Mouse (Mus musculus): ENCODE data around the gene Mcoln2. TPM values are rescaled to one million over a fixed set of nuclear protein-coding genes. Genes with fewer than 3 reads are reported as not detected.

Gene Mcoln2
- polyA plus RNA-seq, 1 experiment from 2014 or later: 6.7 TPM

DNA sequence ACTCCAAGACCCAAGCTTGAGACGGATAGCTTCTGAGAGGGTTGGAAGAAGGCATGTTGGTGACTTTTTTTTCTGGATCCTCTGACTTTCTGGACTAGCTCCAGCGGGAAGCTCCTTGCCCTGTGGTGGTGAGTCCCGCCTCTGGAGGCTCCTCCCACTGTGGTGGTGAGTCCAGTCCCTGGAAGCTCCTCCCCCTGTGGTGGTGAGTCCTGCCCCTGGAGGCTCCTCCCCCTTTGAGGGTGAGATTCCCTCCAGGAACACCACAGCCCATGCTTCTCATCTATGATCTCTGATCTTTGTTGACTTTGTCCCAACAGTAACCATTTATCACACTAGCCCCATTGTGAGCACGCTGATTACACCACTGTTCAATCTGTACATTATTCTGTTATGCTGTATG lies 12.6 kb downstream of the Mcoln2 start:
- Histone ChIP-seq H3K27me3 (no peaks in the 10 kb centered on the region), H3K36me3 (peaks cover 4% of the 10 kb centered on the region; the same call in 1 of the 2 replicates), H3K9me3 (replicated peaks) (no peaks in the 10 kb centered on the region), H3K4me1 (replicated peaks) (no peaks in the 10 kb centered on the region), H3K4me3 (replicated peaks) (no peak overlapping the region), H3K9ac (no peak overlapping the region), H3K4me2 (no peak overlapping the region), H3K27ac (no peak overlapping the region)
- ATAC-seq (ENCODE audit: low read depth) (no peak), DNase-seq (no peak)
- 62% methylated on average over 4 of the region's 4 CpGs for WGBS (ENCODE audit: insufficient replicate concordance)

DNA sequence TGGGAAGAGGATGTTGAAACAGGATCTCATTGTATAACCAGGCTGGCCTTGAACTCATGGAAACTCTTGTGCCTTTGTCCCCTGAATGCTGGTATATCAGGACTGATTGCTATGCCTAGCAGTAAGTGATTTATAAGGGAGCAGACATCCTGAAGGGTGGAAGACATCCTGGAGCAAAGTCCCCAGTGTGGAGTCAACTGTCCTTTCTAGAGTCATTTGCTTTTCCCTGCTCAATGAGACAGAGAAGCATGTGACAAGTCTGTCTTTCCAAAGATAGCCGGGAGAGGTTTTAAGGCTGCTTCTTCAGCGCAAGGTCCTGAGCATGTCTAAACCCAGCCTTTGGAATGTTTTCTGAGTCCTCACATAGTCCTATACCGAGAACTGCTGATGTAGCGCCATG lies 19.7 kb downstream of the Mcoln2 start:
- no peaks in the 10 kb centered on the region for H3K27me3 ChIP-seq
- H3K9me3 ChIP-seq (replicated peaks): no peaks in the 10 kb centered on the region
- WGBS (ENCODE audit: insufficient replicate concordance): 76% methylated on average over 4 of the region's 4 CpGs

DNA sequence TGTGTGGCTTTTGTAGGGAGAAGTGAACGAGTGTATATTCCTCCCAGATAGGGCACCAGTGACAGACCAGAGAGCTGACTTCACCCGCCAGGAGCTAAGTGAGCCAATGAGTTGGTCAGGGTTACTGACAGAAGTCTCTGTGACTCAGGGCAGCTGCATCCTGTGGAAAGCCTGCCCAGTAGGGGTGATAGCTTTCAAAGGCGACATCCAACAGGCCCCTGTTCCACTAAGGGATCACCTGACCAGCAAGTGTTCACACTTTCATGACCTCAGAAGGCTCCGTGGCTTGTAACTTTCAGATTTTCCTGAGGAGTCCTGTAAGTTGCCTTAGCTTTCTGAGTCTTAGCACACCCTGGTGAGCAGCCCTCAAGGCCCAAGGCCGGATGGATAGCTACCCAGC lies 23.4 kb downstream of the Mcoln2 start:
- Histone ChIP-seq H3K4me1 (replicated peaks) (no peaks in the 10 kb centered on the region), H3K4me3 (replicated peaks) (no peak overlapping the region)
- WGBS (ENCODE audit: insufficient replicate concordance): 49% methylated on average over 5 of the region's 5 CpGs

More for the DNA sequence above, 19.7 kb downstream of the Mcoln2 start:
- no peak overlapping the region for H3K4me2 ChIP-seq
- DNase-seq (no peak), ATAC-seq (ENCODE audit: low read depth) (no peak)
- H3K27ac ChIP-seq: no peak overlapping the region
- H3K9ac ChIP-seq: no peak overlapping the region
- no peaks in the 10 kb centered on the region for H3K4me1 ChIP-seq (replicated peaks)
- H3K4me3 ChIP-seq (replicated peaks): no peak overlapping the region
- peaks cover 8% of the 10 kb centered on the region; the same call in 1 of the 2 replicates for H3K36me3 ChIP-seq

DNA sequence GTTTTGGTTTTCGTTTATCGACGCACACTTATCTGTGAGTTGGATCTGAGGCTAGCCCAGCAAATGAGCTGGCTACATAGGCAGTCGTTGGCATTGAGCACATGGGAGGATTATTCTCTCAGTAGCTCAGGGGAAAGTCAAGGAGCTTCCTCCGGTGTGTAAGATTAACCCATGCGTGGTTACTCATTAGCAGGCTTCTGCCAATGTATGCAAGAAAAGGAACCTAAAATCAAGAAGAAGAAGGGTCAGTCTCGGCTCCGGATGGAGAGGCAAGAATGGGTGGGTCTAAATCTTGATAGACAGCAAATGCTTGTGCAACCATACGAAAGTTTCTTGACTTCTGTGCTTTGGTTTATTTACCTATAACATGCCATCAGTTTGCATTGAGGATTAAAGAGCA lies 24.6 kb downstream of the Mcoln2 start:
- 76% methylated on average over 9 of the region's 9 CpGs for WGBS (ENCODE audit: insufficient replicate concordance)
- no peak overlapping the region for H3K4me3 ChIP-seq (replicated peaks)
- DNase-seq: no peak
- no peaks in the 10 kb centered on the region for H3K4me1 ChIP-seq (replicated peaks)
- no peak overlapping the region for H3K27ac ChIP-seq
- H3K4me2 ChIP-seq: no peak overlapping the region
- no peak for ATAC-seq (ENCODE audit: low read depth)
- no peaks in the 10 kb centered on the region for H3K9me3 ChIP-seq (replicated peaks)
- no peaks in the 10 kb centered on the region for H3K27me3 ChIP-seq
- H3K9ac ChIP-seq: no peak overlapping the region
- 0 out of 2 replicates have a peak, but pooled peaks cover 4% of the 10 kb centered on the region for H3K36me3 ChIP-seq

More for the DNA sequence above, 23.4 kb downstream of the Mcoln2 start:
- Histone ChIP-seq H3K4me2 (no peak overlapping the region), H3K9ac (no peak overlapping the region), H3K9me3 (replicated peaks) (no peaks in the 10 kb centered on the region), H3K27ac (no peak overlapping the region), H3K27me3 (no peaks in the 10 kb centered on the region), H3K36me3 (0 out of 2 replicates have a peak, but pooled peaks cover 4% of the 10 kb centered on the region)
- DNase-seq (no peak), ATAC-seq (ENCODE audit: low read depth) (no peak)

DNA sequence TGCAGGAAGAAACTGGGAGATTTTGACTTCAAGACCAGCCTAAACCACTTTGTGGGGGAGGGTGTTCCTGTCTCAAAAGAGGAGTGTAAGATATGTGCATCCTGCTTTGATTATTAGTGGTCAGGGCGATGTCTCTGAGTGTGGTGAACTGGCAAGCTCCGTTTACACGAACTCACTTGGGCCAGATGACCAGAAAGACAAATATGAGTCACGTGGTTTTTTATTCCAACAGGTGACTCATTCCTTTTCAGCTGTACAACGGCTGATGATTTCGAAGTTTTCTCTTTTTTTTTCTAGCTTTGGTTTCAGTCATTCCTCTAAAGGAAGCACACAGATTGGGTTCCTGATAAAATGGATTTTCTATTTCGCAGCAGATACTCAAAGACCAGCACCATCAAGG lies 27.7 kb downstream of the Mcoln2 start:
- DNase-seq: no peak
- H3K4me1 ChIP-seq (replicated peaks): 0 out of 2 replicates have a peak, but pooled peaks cover 4% of the 10 kb centered on the region
- no peak overlapping the region for H3K27ac ChIP-seq
- no peaks in the 10 kb centered on the region for H3K27me3 ChIP-seq
- no peak overlapping the region for H3K4me3 ChIP-seq (replicated peaks)
- H3K9me3 ChIP-seq (replicated peaks): no peaks in the 10 kb centered on the region
- no peak overlapping the region for H3K9ac ChIP-seq
- no peak overlapping the region for H3K4me2 ChIP-seq
- 63% methylated on average over 7 of the region's 7 CpGs for WGBS (ENCODE audit: insufficient replicate concordance)
- peaks cover 7% of the 10 kb centered on the region; the same call in 1 of the 2 replicates for H3K36me3 ChIP-seq
- ATAC-seq (ENCODE audit: low read depth): no peak

DNA sequence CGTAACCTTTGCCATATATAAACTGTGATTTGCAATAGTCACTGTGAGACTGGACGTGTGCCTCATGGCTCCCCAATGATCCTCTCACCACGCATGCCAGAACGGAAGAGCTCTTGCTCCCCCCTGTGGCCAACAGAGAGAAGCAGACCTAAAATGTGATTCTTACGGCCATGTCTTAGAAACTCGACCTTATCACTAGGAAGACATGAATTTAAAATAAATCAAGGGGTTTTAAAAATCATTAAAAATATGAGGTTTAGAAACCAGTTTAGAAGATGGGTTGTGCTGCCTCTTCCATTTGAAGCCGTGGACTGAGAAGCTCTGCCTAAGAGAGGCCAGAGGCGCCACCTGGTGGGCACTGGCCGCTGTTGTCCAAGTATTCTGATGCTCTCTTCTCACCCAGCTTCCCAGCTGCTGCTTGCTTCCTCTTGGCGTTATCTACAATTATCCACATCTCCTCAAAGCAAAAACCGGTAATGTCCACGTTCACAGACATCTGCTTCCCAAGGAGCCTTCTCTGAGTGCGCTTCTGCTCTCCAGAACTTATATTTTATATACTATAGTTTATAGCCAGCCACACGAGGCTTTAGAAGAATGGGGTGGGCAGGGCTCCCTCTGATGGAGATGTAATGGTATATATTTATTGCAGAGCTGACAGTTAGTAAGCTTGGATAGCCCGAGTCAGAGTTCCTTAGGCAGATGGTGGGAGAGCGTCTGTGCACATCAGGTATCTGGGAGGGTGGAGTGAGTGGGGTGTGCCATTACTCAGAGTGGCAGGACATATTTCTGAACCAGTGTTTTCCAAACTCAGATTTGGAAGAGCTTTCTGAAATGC lies 28.3 kb downstream of the Mcoln2 start:
- peak; percentile 41 for DNase-seq
- no peaks in the 10 kb centered on the region for H3K9me3 ChIP-seq (replicated peaks)
- no peak overlapping the region for H3K9ac ChIP-seq
- peaks cover 7% of the 10 kb centered on the region; the same call in 1 of the 2 replicates for H3K36me3 ChIP-seq
- no peak overlapping the region for H3K27ac ChIP-seq
- no peaks in the 10 kb centered on the region for H3K27me3 ChIP-seq
- 0 out of 2 replicates have a peak, but pooled peaks cover 4% of the 10 kb centered on the region for H3K4me1 ChIP-seq (replicated peaks)
- WGBS (ENCODE audit: insufficient replicate concordance): 6% methylated on average over 16 of the region's 16 CpGs
- peak; percentile 59; the same call in 1 of the 2 replicates for ATAC-seq (ENCODE audit: low read depth)
- H3K4me3 ChIP-seq (replicated peaks): no peak overlapping the region
- H3K4me2 ChIP-seq: peak overlapping the region; percentile 24; the same call in 1 of the 2 replicates

DNA sequence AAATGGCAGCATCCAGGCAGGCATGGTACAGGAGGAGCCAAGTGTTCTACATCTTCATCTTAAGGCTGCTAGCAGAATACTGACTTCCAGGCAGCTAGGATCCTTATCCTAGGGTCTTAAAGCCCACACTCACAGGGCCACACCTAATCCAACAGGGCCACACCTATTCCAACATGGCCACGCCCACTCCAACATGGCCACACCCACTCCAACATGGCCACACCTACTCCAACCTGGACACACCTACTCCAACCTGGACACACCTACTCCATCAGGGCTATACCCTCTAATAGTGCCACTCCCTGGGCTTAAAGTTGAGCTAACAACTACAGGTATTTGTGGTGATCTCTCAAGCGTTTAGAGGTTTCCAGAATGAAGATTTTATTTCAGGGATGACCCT lies 30.7 kb downstream of the Mcoln2 start:
- no peak overlapping the region for H3K27ac ChIP-seq
- H3K9me3 ChIP-seq (replicated peaks): no peaks in the 10 kb centered on the region
- H3K4me3 ChIP-seq (replicated peaks): no peak overlapping the region
- no peak overlapping the region for H3K9ac ChIP-seq
- H3K27me3 ChIP-seq: no peaks in the 10 kb centered on the region
- H3K4me2 ChIP-seq: no peak overlapping the region
- H3K4me1 ChIP-seq (replicated peaks): 0 out of 2 replicates have a peak, but pooled peaks cover 4% of the 10 kb centered on the region
- ATAC-seq (ENCODE audit: low read depth) (peak; percentile 29), DNase-seq (no peak)
- H3K36me3 ChIP-seq: peaks cover 7% of the 10 kb centered on the region; the same call in 1 of the 2 replicates
- 24% methylated on average over 2 of the region's 2 CpGs for WGBS (ENCODE audit: insufficient replicate concordance)

DNA sequence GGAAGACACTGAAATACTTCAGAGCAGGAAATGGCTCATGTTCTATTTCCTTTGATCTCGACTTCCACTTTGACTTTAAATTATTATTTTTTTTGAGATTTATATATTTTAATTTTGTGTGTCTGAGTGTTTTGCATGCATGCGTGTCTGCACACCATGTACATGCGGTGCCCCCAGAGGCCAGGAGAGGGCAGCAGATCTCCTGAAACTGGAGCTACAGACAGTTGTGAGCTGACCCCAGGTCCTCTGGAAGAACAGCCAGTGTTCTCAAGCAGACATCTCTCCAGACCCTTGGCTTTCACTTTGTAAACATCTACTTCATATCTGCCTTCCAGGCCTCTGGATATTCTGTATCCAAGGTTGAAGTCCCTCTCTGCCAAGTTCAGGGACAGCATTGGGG lies 31.4 kb downstream of the Mcoln2 start:
- WGBS (ENCODE audit: insufficient replicate concordance): 30% methylated on average over 3 of the region's 3 CpGs
- Histone ChIP-seq H3K4me2 (no peak overlapping the region), H3K9me3 (replicated peaks) (no peaks in the 10 kb centered on the region), H3K4me3 (replicated peaks) (no peak overlapping the region), H3K27me3 (no peaks in the 10 kb centered on the region), H3K9ac (no peak overlapping the region), H3K36me3 (peaks cover 7% of the 10 kb centered on the region; the same call in 1 of the 2 replicates), H3K27ac (no peak overlapping the region), H3K4me1 (replicated peaks) (0 out of 2 replicates have a peak, but pooled peaks cover 4% of the 10 kb centered on the region)
- ATAC-seq (ENCODE audit: low read depth) (no peak), DNase-seq (no peak)

DNA sequence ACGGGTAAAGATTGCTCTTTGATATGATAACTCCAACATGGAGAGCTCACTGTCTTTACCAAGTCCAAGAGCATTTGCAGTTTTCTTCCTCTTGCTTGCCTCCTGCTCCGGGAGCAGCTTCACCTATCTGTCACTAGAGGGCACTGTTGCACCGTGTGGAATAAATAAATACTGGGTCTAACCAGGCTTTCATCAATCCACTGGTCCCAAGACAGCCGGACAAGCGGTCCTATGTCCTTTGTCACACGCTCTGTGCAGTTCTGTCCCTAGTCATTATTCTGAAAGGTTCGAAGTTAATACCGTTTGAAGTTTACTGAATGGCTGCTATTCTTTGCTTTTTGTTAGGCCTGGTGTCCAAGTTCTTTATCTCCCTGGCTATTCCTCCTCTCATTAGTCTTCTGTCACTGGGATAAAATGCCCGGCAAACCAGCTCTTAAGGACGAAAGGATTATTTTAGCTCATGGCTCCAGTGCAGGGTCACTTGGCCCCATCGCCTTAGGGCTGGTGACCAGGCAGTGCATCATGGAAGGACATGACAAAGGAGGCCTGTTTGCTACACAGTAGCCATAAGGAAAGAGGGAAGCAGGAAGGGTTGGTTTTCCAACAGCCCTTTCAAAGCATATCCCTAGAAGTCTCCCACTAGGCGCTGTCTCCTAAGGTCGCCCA lies 35.5 kb downstream of the Mcoln2 start:
- no peak overlapping the region for H3K27ac ChIP-seq
- no peaks in the 10 kb centered on the region for H3K27me3 ChIP-seq
- 0 out of 2 replicates have a peak, but pooled peaks cover 3% of the 10 kb centered on the region for H3K4me1 ChIP-seq (replicated peaks)
- H3K4me2 ChIP-seq: no peak overlapping the region
- DNase-seq (no peak), ATAC-seq (ENCODE audit: low read depth) (no peak)
- peaks cover 4% of the 10 kb centered on the region; the same call in 1 of the 2 replicates for H3K36me3 ChIP-seq
- no peak overlapping the region for H3K4me3 ChIP-seq (replicated peaks)
- WGBS (ENCODE audit: insufficient replicate concordance): 31% methylated on average over 13 of the region's 13 CpGs
- no peaks in the 10 kb centered on the region for H3K9me3 ChIP-seq (replicated peaks)
- no peak overlapping the region for H3K9ac ChIP-seq

DNA sequence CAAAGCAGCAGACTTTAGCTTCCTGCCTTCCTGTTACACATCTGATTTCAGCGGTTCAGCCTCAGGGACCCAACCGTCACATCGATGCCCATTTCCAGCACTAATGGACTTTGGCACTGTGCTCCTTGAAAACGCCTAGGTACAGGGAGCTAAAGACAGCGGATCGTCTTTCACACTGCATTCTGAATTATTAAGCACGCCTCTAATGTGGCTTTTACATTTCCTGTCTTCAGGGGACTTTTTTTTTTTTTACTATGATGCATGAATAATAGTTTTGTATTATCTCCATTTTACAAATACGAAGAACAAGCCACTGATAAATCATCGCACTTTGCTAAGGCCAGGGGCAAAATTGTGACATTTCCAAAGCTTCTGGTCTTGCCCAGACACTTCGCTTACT lies 36.4 kb downstream of the Mcoln2 start:
- WGBS (ENCODE audit: insufficient replicate concordance): 74% methylated on average over 10 of the region's 10 CpGs
- no peak for DNase-seq

DNA sequence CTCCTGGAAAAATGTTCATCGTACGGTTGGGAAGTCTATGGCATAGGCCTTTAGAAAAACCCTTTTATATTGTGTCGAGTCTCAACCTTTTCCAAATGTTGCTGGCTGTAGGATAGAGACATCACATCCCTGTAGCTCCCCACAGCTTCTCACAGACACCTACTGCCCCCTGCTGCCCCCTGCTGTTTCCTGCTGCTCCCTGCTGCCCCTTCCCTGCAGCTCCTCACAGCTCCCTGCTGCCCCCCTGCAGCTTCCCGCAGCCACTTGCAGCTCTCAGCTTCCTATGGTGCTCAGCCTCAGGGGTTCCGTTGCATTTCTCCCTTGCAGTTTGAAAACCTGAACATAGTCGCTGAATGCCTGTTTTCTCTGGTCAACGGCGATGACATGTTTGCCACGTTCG lies 40.3 kb downstream of the Mcoln2 start:
- Histone ChIP-seq H3K9ac (no peak overlapping the region), H3K9me3 (replicated peaks) (no peaks in the 10 kb centered on the region), H3K4me2 (no peak overlapping the region), H3K4me1 (replicated peaks) (no peaks in the 10 kb centered on the region), H3K27ac (no peak overlapping the region), H3K4me3 (replicated peaks) (no peak overlapping the region), H3K27me3 (no peaks in the 10 kb centered on the region), H3K36me3 (no peaks in the 10 kb centered on the region)
- WGBS (ENCODE audit: insufficient replicate concordance): 56% methylated on average over 10 of the region's 10 CpGs
- DNase-seq: no peak
- ATAC-seq (ENCODE audit: low read depth): no peak

More for the DNA sequence above, 36.4 kb downstream of the Mcoln2 start:
- ATAC-seq (ENCODE audit: low read depth): no peak
- Histone ChIP-seq H3K9me3 (replicated peaks) (no peaks in the 10 kb centered on the region), H3K4me3 (replicated peaks) (no peak overlapping the region), H3K27ac (no peak overlapping the region), H3K9ac (no peak overlapping the region), H3K36me3 (no peaks in the 10 kb centered on the region), H3K4me1 (replicated peaks) (no peaks in the 10 kb centered on the region), H3K4me2 (no peak overlapping the region), H3K27me3 (no peaks in the 10 kb centered on the region)

Data from liver, embryonic 13.5 days (tissue).